Mouse (Mus musculus) layer of hippocampus, postnatal 10 days (tissue): ENCODE measurements around the gene Dnajc13. TPM values are rescaled to one million over a fixed set of nuclear protein-coding genes. Genes with fewer than 3 reads are reported as not detected.

ENCODE experiments used
- DNase-seq, 2 experiments: peaks; one replicate each; pipeline ENCODE4 v3.0.0; 2021; ENCODE audit warnings: low spot score in 2 of 2
- total RNA-seq, 2 experiments: library from RNA; stranded (reverse); gene quantifications; 2 replicates each; pipeline ENCODE4 v1.2.3; 2021

Gene Dnajc13
- total RNA-seq, 2 experiments from 2014 or later = 71.0 to 71.3 TPM

DNA sequence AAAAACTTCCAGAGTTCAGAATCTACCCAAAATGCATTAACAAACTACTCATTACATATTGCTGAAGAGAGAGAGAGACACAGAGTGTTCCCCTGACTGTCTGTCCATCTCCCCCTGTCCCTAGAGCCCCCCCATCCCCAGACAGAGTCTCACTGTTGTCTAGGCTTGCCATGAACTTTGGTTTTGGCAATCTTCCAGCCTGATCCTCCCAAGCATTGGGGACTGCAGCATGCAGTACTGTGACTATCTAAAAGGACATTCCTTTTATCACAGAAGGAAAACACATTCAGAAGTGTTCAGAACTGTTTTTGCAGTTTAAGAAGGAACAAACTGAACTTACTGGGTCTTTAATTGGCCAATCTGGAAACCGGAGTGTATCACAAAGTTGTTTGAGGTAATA, 74.0 kb downstream of the Dnajc13 start:
- no peak for DNase-seq

DNA sequence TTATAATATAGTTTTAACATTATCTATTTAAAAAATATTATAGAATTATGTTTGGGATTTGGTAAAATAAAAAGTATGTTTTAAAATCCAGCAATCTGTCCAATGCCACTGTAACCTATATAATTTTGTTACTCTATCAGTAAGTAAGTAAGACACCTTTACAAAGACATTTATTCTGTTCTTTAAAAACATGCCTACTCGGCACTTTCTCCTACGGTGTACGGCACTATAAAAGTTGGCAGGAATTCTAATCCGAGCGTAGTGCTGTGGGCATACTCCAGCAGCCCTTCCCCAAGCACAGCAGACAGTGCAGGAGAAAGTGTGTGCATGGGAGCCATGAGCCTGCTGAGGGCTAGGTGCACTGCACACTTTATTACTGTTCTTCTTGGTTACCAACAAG, 75.7 kb downstream of the Dnajc13 start:
- DNase-seq = no peak

DNA sequence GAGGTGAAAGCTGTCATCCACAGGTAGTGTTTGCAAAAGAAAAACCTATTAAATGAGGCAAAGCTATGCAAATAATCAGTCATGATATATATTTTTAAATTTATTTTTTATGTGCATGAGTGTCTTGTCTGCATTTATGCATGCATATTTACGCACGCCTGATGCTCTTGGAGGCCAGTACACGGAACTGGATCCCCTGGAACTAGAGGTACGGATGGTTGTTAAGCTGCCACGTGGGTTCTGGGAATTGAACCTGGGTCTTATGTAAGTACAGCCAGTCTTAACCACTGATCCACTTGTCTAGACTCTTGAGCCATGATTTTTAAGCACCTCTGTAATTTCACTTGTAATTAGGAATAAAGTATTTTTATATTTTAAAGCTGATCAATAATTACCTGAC, 79.5 kb downstream of the Dnajc13 start:
- DNase-seq = no peak

DNA sequence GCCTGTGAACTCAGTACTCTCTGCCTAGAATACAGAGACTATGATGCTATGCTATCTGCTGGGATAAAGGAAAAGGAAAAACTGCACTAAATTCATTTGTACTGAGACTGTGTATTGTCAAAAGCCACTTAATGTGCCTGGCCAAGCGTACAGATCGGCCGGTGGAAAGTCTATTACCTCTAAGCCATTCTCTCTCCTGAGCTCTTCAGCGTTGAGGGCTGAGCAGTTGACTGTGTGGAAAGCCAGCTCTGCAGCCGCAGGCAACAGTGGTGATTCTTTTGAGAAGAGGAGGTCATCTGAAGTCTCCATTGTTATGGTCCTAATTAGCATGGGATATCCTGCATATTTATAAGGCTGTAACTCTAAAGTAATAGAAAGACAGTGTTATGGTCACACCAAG, 80.4 kb downstream of the Dnajc13 start:
- no peak for DNase-seq

DNA sequence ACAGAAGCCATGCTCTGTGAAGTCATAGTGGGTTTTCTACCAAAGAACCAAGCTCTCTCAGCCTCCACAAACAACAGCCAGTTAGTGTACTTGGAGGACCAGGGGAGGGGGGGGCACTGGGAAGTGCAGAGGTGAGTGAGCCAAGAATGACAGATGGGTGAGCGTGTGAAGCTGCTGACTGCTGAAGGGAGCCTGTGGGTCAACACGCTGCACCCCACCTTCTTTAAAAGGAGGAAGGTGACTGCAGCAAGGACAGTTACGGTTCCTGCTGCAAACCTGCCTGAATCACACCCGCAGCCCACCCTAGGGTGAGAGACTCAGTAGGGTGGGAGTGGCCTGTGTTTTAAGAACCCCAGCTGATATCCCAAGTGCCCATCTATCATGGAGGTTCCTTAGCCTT, 81.1 kb downstream of the Dnajc13 start:
- no peak for DNase-seq

DNA sequence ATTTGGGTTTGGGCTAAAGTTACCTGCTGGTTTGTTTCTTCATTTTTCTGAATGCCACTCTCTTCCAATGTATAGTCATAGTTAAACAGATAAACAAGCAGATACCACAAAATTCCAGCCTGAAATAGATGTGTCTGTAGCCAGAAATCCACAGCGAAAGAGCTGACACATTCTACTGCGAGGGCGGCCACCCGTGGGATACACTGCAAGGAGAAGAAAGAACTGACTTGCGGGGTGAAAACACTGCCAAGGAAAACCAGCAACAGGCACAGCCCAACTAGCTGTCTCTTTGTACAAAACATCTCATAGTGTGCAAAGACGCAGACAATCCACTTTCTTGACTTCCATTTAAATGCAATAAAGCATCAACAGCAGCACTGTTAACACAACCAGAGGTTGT, 82.7 kb downstream of the Dnajc13 start:
- no peak for DNase-seq

DNA sequence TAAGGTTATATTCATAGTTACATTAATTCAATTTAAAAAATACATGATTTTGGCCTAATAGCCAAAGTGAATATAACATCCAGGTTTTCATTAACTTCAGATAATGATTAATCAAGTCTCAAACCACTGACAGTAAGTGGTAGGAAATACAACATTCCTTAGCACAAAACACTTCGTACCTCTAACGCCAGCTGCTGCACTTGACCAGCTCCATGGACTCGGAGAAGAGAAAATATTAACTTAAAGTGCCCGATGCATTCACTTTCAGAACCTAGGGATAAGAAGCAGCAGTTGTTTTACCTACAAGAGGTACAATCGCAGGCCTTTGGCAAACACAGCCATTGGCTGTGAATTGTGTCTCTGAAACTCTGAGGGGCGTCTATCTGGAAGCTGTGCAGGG, 90.4 kb downstream of the Dnajc13 start:
- DNase-seq = no peak

DNA sequence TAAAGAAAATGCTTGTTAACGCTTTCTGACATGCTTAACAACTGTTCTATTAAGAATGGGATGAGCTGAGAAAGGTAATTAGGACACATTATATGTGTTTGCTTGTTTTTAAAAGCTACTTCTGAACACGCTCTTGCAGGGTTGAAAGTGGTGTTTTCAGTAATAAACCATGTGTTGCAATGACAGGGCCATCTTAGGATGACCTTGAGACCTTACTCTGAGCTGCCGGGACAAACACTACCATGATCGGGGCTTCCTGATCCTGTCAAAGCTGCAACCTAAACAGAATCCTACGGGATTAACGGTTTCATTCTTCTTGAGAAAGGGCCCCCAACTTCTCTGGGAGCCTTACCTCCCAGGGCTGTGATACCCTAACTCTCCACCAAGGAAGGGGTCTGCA, 91.1 kb downstream of the Dnajc13 start:
- no peak for DNase-seq

DNA sequence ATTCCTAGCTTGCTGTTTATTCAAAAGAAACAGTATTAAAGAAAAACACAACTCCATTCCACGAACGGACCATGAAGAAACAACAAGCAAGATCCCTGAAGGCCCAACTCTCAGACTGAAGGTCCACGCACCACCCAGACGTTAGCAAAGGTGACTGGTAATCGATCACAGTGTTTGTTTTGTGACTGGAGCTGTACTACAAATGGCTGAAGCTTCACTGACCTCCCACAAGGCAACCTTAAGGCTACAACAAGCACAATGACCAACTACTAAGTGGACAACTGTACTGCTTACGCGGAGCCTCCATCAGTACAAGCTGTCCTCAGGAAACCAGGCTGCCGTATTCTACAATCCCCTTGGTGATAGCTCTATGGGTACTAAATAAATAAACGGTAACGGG, 92.7 kb downstream of the Dnajc13 start:
- no peak for DNase-seq

DNA sequence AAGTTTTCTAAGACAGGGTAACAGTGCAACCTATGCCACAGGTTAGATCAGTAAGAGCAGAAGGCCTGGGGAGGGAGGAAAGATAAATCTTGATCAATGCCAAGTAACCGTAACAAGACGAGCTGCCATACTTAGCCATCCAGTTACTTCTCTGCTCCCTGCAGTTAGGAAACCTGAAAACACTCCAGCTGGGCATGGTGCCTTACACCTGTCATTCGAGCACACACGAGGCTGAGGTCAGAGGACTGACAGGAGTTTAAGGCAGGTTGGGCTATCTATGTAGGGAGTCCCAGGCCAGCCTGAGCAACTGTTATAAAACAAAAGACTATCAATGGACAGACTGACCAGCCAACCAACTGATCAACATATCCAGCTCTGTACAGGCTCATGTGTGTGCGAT, 96.8 kb downstream of the Dnajc13 start:
- no peak for DNase-seq

DNA sequence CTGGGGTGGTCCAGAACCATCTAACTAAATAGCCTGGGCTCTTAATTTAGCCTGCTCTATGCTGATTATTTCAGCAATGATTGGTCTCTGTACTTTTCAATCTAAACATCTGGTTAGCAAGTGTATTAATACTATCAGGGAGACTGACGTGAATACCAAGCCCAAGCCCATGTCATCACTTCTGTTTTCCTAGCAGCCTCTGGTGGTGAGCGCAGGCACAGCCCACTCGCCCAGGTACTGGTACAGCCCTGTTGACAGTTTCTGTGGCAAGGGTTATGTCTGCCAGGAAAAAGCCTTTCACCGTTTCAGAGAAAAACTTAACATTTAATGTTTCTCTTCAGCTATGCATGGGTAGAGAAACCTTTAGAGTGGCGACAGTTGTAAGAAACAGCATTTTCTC, 98.5 kb downstream of the Dnajc13 start:
- no peak for DNase-seq

DNA sequence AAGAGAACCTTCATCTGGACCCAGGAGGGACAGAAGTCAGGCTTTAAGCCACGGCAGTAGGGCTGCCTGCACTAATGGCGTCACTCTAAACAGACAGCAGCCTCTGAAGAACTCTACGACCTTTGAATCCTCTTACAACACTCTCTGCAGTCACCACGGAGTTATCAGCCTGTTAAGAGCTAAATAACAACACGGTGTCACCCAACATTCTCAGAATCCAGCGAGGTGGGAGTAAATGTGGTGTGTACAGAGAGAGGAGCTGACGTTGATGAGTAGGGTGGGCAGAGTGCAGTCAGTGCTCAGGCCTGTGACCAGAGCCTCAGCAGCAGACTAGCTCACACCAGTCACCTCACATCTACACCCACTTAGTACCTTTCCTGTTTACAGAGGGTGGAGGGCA, 101.6 kb downstream of the Dnajc13 start:
- no peak for DNase-seq

DNA sequence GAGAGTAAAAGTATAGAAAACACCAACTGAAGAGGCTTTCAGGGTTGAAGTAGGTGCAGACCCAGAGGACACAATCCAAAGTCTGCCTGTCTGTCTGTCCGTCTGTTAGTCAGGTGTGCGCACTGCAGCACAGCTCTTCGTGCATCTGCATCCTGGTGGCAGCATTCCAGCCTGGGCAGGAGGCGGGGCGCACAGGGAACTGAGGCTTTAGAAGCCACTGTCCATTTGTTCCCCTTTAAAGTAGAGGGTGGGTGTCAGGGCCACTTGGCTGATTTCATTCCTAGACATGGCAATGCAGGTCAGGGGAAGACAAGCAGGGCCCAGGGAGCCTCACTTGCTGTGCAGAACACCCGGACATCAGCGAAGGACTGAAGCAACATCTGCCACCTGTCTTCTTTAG, 105.4 kb downstream of the Dnajc13 start:
- no peak for DNase-seq

DNA sequence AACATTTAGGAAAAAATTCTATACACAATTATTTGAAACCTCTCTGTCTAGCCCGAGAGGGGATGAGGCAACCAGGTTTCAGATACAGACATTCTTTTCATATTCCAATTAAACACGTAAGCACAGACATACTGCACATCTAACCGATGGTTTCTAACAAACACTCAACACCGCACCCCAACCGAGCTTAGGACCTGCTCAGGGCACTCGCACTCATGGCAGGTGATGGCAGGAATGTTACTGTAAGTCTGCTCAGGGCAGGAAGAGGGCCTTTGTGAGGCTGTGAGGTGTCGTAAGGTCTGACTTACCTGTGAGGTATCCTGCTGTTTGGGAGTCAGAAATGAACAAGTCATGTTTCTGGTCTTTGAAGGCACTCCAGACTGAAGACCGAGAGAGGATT, 106.2 kb downstream of the Dnajc13 start:
- DNase-seq = no peak

DNA sequence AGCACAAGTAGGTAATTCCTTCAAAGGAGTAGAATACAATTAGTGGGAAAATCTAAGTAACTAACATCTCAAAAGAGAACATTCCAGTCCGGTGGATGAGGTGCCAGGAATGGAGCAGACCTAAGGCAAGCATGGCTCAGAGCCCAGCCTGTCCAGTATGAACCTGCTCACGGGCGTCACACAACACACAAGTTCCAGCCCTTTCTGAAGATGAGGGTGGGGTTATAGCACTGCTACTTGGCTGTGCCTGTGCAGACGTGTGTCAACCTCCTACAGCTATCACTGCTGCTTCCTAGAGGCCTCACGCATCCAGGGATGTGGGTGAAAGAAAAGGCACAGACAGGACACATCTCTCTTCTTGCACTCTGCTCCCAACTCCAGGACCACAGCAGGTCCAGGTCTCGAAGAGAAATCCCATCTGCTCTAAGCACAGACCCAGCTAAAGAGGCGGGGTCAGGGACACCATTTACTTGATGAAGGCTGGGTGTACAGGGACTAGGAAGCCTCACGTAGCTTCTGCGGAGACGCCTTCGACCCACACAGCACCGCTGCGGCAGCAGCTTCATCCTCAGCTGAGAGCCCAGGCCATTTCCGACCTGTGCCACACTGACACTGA, 107.5 kb downstream of the Dnajc13 start:
- DNase-seq = no peak

DNA sequence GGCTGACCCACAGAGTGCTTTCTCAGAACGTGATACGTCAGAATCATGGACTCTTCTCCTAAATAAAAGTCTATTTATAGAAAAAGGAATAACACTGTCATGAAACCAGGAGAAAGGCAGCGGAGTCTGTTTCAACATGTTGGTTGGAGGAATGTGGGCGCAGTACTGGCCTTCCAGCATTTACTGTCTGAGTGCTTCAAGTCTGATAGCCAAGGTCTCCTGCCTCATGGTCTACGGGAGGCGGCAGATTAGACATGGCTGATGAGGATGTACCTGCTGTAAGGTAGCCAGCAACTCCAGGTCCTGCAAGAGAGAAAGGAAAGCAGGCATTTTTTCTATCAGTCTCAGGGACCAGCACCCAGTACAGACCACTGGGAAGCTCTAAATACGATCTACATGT, 110.6 kb downstream of the Dnajc13 start:
- no peak for DNase-seq

DNA sequence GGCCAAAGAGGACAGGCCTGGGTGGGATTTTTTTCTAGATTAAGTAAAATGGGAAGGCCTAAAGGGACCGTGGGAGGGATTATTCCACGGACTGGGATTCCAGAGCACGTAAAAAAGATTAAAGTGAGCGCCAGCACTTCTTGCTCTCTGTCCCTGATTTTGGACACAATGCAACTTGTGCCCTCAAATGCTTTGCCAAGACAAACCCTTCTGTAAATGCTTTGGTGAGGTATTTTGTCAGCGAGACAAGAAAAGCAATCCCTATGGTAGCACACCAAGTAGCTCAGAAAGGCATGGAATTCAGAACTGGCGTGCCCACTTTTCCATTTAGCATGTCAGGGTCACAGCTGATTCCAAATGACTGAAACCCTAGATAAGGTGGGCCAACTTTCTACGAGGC, 113.8 kb downstream of the Dnajc13 start:
- no peak for DNase-seq

DNA sequence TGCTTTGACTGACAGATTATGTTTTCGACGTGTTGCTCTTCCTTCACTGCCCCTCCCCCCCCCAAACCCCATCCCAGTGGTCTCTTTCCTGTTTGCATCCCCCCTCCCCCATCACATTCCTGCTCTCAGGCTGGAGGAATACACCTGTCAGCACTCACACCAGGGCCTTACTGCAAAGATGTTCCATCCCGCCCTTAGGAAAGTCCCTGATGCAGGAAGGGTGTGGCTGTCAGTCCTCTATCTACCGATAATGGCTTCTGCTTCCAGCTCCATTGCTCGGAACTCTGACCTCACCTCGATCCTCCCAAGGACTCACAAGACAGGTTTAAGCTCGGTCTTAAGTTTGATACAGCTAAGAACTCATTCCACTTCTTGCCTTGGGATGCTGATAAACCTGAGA, 116.0 kb downstream of the Dnajc13 start:
- no peak for DNase-seq

DNA sequence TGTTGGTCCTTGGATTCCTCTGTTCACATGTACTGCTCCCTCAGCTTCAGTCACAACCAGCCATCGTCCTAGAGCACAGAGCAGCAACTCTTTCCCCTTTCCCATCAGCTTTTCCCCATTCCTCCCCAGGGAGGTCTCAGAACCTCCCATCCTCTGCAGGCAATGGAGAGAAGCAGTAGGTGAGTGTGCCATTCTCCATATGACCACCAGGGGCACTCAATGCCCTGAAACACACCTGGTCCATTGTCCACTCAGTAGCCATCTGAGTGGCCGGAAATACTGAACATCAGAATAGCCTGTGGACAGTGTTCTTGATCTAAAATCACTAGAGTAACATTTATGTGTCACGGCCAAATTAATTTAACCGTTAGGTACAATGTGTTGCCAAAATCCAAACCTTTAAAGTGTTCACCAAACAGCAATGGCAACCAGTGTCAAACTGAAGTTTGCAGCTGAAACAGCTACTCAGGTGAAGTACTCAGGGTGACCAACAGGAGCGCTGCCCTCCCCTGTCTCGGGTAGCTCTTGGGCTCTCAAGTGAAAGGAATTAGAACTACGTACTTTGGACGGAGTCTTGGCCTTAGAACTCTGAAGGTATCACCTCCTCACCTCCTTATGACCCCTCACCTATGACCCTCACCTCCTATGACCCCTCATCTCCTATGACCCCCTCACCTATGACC, 118.3 kb downstream of the Dnajc13 start:
- DNase-seq = no peak

DNA sequence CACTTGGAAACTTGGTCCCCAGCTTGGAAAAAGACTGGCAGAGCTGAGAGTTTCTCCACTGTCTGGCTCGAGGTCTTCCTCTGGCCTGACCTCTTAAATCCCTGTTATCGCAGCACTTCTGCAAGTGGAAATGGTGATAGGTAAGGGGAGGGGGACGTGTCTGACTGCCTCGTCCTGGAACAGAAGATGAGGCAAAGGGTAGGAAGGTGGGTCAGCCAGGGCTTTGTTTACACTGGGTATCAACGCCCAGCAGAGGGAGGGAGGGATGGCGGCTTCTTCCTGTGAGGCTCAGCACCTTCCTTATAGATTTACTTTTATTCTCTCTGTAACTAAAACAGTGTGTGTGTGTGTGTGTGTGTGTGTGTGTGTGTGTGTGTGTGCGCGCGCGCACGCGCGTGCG, 119.9 kb downstream of the Dnajc13 start:
- DNase-seq = no peak

DNA sequence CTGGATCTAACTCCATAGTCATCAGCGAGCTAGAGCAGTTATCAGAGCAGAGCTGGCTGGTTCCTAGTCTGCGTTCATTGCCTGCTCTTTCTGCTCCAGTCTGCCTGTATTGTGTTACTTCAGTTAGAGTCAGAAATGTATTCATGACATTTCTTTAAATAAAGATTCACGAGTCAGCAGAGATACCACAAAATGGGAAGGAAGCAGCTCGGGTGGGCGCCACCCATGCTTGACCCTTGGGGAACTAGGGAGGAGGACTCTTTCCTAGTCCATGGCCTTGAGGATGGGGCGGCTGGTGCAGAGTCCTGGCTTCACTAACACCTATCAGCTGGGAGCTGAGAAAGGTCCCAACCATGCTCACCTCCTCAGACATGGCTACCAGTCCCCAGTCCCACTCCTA, 122.4 kb downstream of the Dnajc13 start:
- DNase-seq = no peak

DNA sequence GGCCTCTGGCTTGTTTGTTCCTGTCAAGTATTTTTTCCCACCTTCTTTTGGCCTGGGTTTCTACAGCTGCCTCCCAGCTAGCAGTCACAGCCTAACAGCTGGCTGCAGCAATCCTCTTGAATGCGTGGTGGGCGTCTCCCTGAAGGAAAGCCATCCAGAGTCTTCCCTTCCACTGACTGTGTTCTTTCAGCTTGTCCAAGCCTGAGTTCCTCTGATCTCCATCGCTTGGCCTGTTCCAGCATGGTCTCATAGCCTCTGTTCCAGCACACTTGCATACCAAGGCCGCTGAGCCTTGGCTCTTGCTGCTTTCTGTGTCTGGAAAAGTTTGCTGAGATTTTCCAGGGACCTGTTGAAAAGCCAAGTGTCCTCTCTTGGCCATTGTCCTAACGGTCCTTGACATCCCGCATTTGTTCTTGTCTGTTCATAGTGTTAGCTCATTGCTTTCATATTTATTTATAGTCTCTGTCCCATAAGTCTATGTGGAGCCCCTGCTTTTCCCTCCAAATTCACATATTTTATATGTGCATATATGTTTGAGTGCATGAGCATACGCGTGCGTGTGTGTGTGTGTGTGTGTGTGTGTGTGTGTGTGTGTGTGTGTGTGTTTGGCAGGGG, 132.5 kb downstream of the Dnajc13 start:
- no peak for DNase-seq

DNA sequence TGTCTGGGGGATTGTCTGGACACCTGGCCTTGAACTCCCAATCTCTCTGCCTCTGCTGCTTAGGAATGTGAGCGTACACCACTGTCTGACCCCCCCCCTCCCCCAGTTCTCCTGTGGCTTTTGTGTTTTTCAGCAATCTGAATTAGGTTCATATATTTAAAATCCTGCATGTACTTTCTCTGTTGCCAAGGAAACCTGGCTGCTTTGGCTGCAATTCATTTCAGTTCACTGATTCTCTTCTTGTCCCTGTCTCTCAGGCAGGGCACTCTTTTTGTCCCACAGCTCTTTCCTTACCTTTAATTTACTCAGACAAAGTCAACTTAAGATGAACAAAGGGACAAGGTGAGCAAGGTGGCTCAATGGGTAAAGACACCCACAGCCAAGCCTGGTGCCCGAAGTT, 134.6 kb downstream of the Dnajc13 start:
- DNase-seq = no peak
